Mouse (Mus musculus) heart, postnatal 0 days (tissue): ENCODE results near the gene Mtif3. TPM values are rescaled to one million over a fixed set of nuclear protein-coding genes. Genes with fewer than 3 reads are reported as not detected.

ENCODE experiments used
- ATAC-seq: fragments of 200-750 bp; cut with Nextera tagmentation; 2 replicates; pipeline ENCODE4 v1.8.0; 2017; ENCODE audit warnings: low read depth, moderate number of reproducible peaks, moderate library complexity; ENCODE audit not compliant: insufficient read depth
- DNase-seq: peaks from one replicate; pipeline ENCODE4 v3.0.0-alpha.2; 2016; ENCODE audit warnings: low spot score
- H3K27ac ChIP-seq: fragments of 300-500 bp; sonication (generic); 2 replicates; pipeline ENCODE4 v1.5.1; 2014; ENCODE audit warnings: low read depth, mild to moderate bottlenecking
- H3K27me3 ChIP-seq: fragments of 300-500 bp; sonication (generic); 2 replicates; pipeline ENCODE4 v1.6.1; 2014; ENCODE audit warnings: low read length, mixed read lengths; ENCODE audit not compliant: control insufficient read depth, insufficient read depth
- H3K36me3 ChIP-seq: fragments of 300-500 bp; sonication (generic); replicated peaks from 2 replicates; pipeline ENCODE4 v1.6.1; 2014; ENCODE audit warnings: low read length, mixed read lengths; ENCODE audit not compliant: control insufficient read depth, insufficient read depth
- H3K4me1 ChIP-seq: fragments of 300-500 bp; sonication (generic); 2 replicates; pipeline ENCODE4 v1.6.1; 2014; ENCODE audit warnings: antibody characterized with exemption; ENCODE audit not compliant: control insufficient read depth, insufficient read depth
- H3K4me2 ChIP-seq: fragments of 300-500 bp; sonication (generic); 2 replicates; pipeline ENCODE4 v1.6.1; 2014; ENCODE audit warnings: low read depth, mild to moderate bottlenecking, low read length, moderate library complexity
- H3K4me3 ChIP-seq: fragments of 300-500 bp; sonication (generic); 2 replicates; pipeline ENCODE4 v1.5.1; 2014; ENCODE audit warnings: low read depth, low read length
- H3K9ac ChIP-seq: fragments of 300-500 bp; sonication (generic); replicated peaks from 2 replicates; pipeline ENCODE4 v1.6.1; 2014; ENCODE audit warnings: low read depth, low read length, mixed read lengths
- H3K9me3 ChIP-seq: fragments of 300-500 bp; sonication (generic); replicated peaks from 2 replicates; pipeline ENCODE4 v1.6.1; 2016; ENCODE audit warnings: low read length; ENCODE audit not compliant: control insufficient read depth
- CTCF ChIP-seq: IDR thresholded peaks from 2 replicates; pipeline ENCODE4 v1.5.1; 2016; ENCODE audit warnings: antibody characterized with exemption, control low read depth, low read depth
- EP300 ChIP-seq: IDR thresholded peaks from 2 replicates; pipeline ENCODE4 v1.6.1; 2016; ENCODE audit warnings: antibody characterized with exemption, low read depth
- WGBS: fragments of 180-500 bp; shearing (Covaris S2); extraction: QIAGEN DNeasy Blood & Tissue Kit; methylation state at CpG from one replicate; pipeline ENCODE4 v1.1.7; 2014; 5-methylcytosine and 5-hydroxymethylcytosine counted together
- polyA plus RNA-seq: library from polyadenylated mRNA; unstranded; fragments of >200 nt; fragmentation: Nextera tagmentation; extraction: Ambion mirVana; gene quantifications from 2 replicates; pipeline ENCODE4 v1.2.1, GENCODE M21; 2015
- total RNA-seq: library from RNA; depleted of rRNA; stranded (reverse); fragments of >200 nt; gene quantifications from 2 replicates; pipeline ENCODE4 v1.2.3, GENCODE M21; 2014; ENCODE audit warnings: low replicate concordance

Mtif3 gene
- total and polyA plus RNA-seq, 2 experiments from 2014 or later: 4.2 to 21.2 TPM

- Histone ChIP-seq H3K9ac (no peak overlapping the region), H3K36me3 (no peaks in the 10 kb centered on the region), H3K4me3 (no peak overlapping the region), H3K9me3 (no peaks in the 10 kb centered on the region), H3K4me2 (no peak overlapping the region), H3K27ac (no peak overlapping the region), H3K27me3 (no peaks in the 10 kb centered on the region), H3K4me1 (no peaks in the 10 kb centered on the region)
- TF ChIP-seq EP300 (no peak), CTCF (no peak)
- WGBS: 79% methylated on average over 7 of the region's 7 CpGs
- DNase-seq: no peak
- no peak for ATAC-seq
Measured at GRCm38 (mm10) chr5:146996812-146997211, 33.2 kb upstream of the Mtif3 start.

DNA sequence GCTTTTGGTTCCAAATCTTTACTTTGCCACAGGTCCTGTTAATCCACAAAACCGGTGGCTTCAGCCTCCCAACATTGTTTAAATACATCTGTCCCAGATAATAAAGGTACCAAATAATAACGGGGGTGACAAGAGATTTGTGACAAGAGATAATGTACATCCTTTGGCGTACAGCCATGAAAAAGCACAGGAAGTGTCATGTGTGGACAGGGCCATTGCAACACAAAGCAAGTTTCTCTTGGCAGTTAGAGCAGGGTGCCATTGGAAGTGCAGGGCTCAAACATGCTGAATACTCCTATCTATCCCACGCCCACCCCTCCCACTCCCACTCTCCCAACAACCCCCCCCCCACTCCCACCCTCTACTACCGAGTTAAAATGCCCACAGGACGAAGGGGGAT lies 31.4 kb upstream of the Mtif3 start:
- Histone ChIP-seq H3K9me3 (no peaks in the 10 kb centered on the region), H3K36me3 (no peaks in the 10 kb centered on the region), H3K4me1 (no peaks in the 10 kb centered on the region), H3K9ac (no peak overlapping the region), H3K4me2 (no peak overlapping the region), H3K27ac (no peak overlapping the region), H3K4me3 (no peak overlapping the region), H3K27me3 (no peaks in the 10 kb centered on the region)
- no peak for TF ChIP-seq EP300
- no peak for TF ChIP-seq CTCF
- 40% methylated on average over 6 of the region's 6 CpGs for WGBS
- no peak for ATAC-seq
- DNase-seq: no peak

GRCm38 (mm10) chr5:146993509-146993908 lies 29.9 kb upstream of the Mtif3 start:
- no peak overlapping the region for H3K4me2 ChIP-seq
- ATAC-seq (peak; percentile 82), DNase-seq (peak; percentile 23)
- H3K27me3 ChIP-seq: no peaks in the 10 kb centered on the region
- TF ChIP-seq CTCF (no peak), EP300 (peak; percentile 29; the same call in 1 of the 2 replicates)
- H3K4me3 ChIP-seq: no peak overlapping the region
- H3K9ac ChIP-seq: no peak overlapping the region
- H3K9me3 ChIP-seq: no peaks in the 10 kb centered on the region
- no peaks in the 10 kb centered on the region for H3K36me3 ChIP-seq
- H3K4me1 ChIP-seq: no peaks in the 10 kb centered on the region
- no peak overlapping the region for H3K27ac ChIP-seq
- 44% methylated on average over 8 of the region's 8 CpGs for WGBS

- 26% methylated on average over 5 of the region's 5 CpGs for whole genome bisulfite sequencing
- Histone ChIP-seq H3K9me3 (no peaks in the 10 kb centered on the region), H3K9ac (no peak overlapping the region), H3K36me3 (no peaks in the 10 kb centered on the region), H3K27ac (no peak overlapping the region), H3K4me2 (no peak overlapping the region), H3K27me3 (peaks cover 16% of the 10 kb centered on the region; the same call in 1 of the 2 replicates), H3K4me1 (no peaks in the 10 kb centered on the region), H3K4me3 (no peak overlapping the region)
- ATAC-seq (no peak), DNase-seq (no peak)
- no peak for TF ChIP-seq EP300
- no peak for TF ChIP-seq CTCF
Measured at GRCm38 (mm10) chr5:146989051-146989450, 25.5 kb upstream of the Mtif3 start.

DNA sequence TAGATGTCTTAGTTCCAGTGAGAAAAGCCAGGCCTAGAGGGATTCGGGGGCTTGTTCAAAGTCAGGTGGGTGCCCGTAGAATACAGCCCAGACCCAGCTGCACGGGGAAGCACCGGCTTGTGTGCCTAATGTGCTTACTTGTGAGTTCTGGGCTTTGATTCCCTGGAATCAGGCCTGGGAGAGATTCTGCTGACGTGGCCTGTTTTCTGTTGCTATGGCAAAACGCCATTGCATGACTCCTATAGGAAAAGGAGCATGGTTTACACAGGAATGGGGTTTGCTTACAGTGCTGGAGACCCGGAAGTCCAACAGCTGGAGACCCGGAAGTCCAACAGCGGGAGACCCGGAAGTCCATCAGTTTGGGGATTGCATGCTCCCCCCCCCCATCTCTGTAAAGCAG lies 24.0 kb upstream of the Mtif3 start:
- no peak for DNase-seq
- TF ChIP-seq CTCF (no peak), EP300 (no peak)
- H3K4me1 ChIP-seq: no peaks in the 10 kb centered on the region
- H3K9ac ChIP-seq: no peak overlapping the region
- no peak for ATAC-seq
- no peak overlapping the region for H3K4me3 ChIP-seq
- no peaks in the 10 kb centered on the region for H3K9me3 ChIP-seq
- H3K36me3 ChIP-seq: no peaks in the 10 kb centered on the region
- H3K27ac ChIP-seq: no peak overlapping the region
- no peak overlapping the region for H3K4me2 ChIP-seq
- WGBS: 81% methylated on average over 10 of the region's 10 CpGs
- H3K27me3 ChIP-seq: peaks cover 19% of the 10 kb centered on the region; the same call in 1 of the 2 replicates

DNA sequence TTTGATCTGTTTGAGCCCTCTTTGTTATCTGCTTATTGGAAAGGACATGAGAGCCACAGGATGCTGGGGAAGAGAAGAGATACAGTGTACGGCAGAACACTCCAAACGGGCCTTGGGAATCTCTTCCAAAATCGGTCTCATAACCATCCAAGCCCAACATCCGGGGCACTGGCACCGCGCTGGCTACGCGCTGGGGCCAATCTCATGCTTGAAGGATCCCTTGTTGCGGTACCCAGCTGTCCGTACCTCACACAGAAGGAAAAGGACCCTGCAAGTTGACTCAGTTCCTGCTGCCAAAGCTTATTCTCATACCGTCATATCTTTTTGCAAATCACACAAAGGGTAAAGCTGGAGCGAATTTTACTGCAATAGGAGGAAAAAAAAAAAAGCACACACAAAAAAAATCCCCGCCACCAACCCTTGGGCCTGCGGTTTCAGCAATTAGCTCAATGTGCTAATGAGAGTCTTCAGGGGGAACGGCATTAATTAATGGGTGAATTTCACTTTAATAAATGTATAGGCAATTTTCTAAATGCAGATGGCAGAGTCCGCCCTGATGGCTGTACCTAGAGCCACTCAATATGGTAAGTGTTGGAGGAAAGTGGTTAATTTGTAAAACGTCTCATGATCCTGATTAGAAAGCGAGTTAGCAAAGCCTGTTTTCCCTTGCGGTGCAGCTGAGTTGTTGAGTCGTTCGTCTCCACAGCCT lies 22.3 kb upstream of the Mtif3 start:
- Histone ChIP-seq H3K9me3 (no peaks in the 10 kb centered on the region), H3K4me3 (no peak overlapping the region), H3K9ac (no peak overlapping the region), H3K4me2 (peak overlapping the region; percentile 28; the same call in 1 of the 2 replicates), H3K4me1 (no peaks in the 10 kb centered on the region), H3K27ac (no peak overlapping the region), H3K27me3 (peaks cover 19% of the 10 kb centered on the region; the same call in 1 of the 2 replicates), H3K36me3 (no peaks in the 10 kb centered on the region)
- DNase-seq (no peak), ATAC-seq (no peak)
- 57% methylated on average over 21 of the region's 21 CpGs for WGBS
- TF ChIP-seq EP300 (no peak), CTCF (no peak)
